Comparison of ENCODE assay signal across 9 mouse cellular contexts in genomic region chr4:134017201-134017865, GRCm38 (mm10). TPM values are rescaled to one million over a fixed set of nuclear protein-coding genes. Genes with fewer than 3 reads are reported as not detected.
DNase-seq lines count a peak whose midpoint lies in the region; ATAC-seq lines count a peak whose summit lies in the region.
"Had no signal": no experiment of that assay in that cellular context is flagged by ENCODE, and none has a peak within 500 bp of the region (broad histone marks: within the 10 kb centered on the region; RNA-seq: fewer than 3 reads in every experiment).

No protein-coding gene starts in this region.

- 1% methylated on average over 21 of the region's 21 CpGs for WGBS in forebrain, embryonic 12.5 days
- 4% methylated on average over 21 of the region's 21 CpGs for WGBS in liver, embryonic 11.5 days
- WGBS in stomach, embryonic 16.5 days: 6% methylated on average over 21 of the region's 21 CpGs

- peak; percentile 35 for DNase-seq in retina, embryonic 14.5 days (ENCODE audit: low spot score)
- no peak for DNase-seq in retina, postnatal 1 day
- peak; percentile 41 for DNase-seq in liver, embryonic 11.5 days (ENCODE audit: low spot score)
- DNase-seq in ovary, adult 18-20 months (ENCODE audit: low spot score): no peak
- no peak for DNase-seq in lung, postnatal 36 days
- DNase-seq in thymus, postnatal 10 days (ENCODE audit: low spot score in 2 of 2): no peak

- H3K36me3 ChIP-seq in forebrain, embryonic 12.5 days (replicated peaks): no peaks in the 10 kb centered on the region
- no peaks in the 10 kb centered on the region for H3K36me3 ChIP-seq in liver, embryonic 11.5 days (ENCODE audit: control insufficient read depth, insufficient read depth, low read length)
- H3K36me3 ChIP-seq in stomach, embryonic 16.5 days (ENCODE audit: control insufficient read depth, insufficient read depth, low read length): no peaks in the 10 kb centered on the region

- H3K4me2 ChIP-seq in forebrain, embryonic 12.5 days: peak overlapping the region; percentile 72
- H3K4me2 ChIP-seq in liver, embryonic 11.5 days: peak overlapping the region; percentile 64
- peak overlapping the region; percentile 40; the same call in 1 of the 2 replicates for H3K4me2 ChIP-seq in stomach, embryonic 16.5 days (ENCODE audit: low read depth, low read length)

- peak overlapping the region; percentile 56 for H3K27ac ChIP-seq in forebrain, embryonic 12.5 days
- peak overlapping the region; percentile 73 for H3K27ac ChIP-seq in liver, embryonic 11.5 days (ENCODE audit: low read depth, low read length)
- H3K27ac ChIP-seq in stomach, embryonic 16.5 days (ENCODE audit: low read length): no peak overlapping the region

- no peaks in the 10 kb centered on the region for H3K9me3 ChIP-seq in forebrain, embryonic 12.5 days
- no peaks in the 10 kb centered on the region for H3K9me3 ChIP-seq in liver, embryonic 11.5 days (ENCODE audit: control insufficient read depth, low read length)
- no peaks in the 10 kb centered on the region for H3K9me3 ChIP-seq in stomach, embryonic 16.5 days (replicated peaks; ENCODE audit: control insufficient read depth, low read length)

- ATAC-seq in forebrain, embryonic 12.5 days (ENCODE audit: low FRiP score): no peak
- ATAC-seq in liver, embryonic 11.5 days (replicated peaks; ENCODE audit: low FRiP score): no peak
- ATAC-seq in stomach, embryonic 16.5 days (ENCODE audit: insufficient read depth, low FRiP score): no peak

- peaks cover 22% of the 10 kb centered on the region; the same call in 1 of the 2 replicates for H3K27me3 ChIP-seq in forebrain, embryonic 12.5 days
- H3K27me3 ChIP-seq in liver, embryonic 11.5 days (replicated peaks; ENCODE audit: control insufficient read depth, insufficient read depth, low read length): peaks cover 41% of the 10 kb centered on the region
- peaks cover 46% of the 10 kb centered on the region for H3K27me3 ChIP-seq in stomach, embryonic 16.5 days (ENCODE audit: control insufficient read depth, insufficient read depth, low read length)

- H3K4me3 ChIP-seq in forebrain, embryonic 12.5 days (replicated peaks): peak overlapping the region; percentile 42
- H3K4me3 ChIP-seq in liver, embryonic 11.5 days (ENCODE audit: low read depth, low read length): peak overlapping the region; percentile 51
- no peak overlapping the region for H3K4me3 ChIP-seq in stomach, embryonic 16.5 days (replicated peaks; ENCODE audit: low read length)

- H3K4me1 ChIP-seq in forebrain, embryonic 12.5 days: peaks cover 56% of the 10 kb centered on the region
- H3K4me1 ChIP-seq in liver, embryonic 11.5 days (replicated peaks; ENCODE audit: control insufficient read depth, insufficient read depth, low read length): peaks cover 12% of the 10 kb centered on the region; the same call in 1 of the 2 replicates
- H3K4me1 ChIP-seq in stomach, embryonic 16.5 days (ENCODE audit: control insufficient read depth, insufficient read depth, low read length): peaks cover 12% of the 10 kb centered on the region

- H3K9ac ChIP-seq in forebrain, embryonic 12.5 days: peak overlapping the region; percentile 48; the same call in 1 of the 2 replicates
- peak overlapping the region; percentile 10; the same call in 1 of the 2 replicates for H3K9ac ChIP-seq in liver, embryonic 11.5 days (ENCODE audit: low read depth, low read length)
- H3K9ac ChIP-seq in stomach, embryonic 16.5 days (ENCODE audit: low read length): no peak overlapping the region

RNA-seq across cellular contexts. Expression of gene Lin28a, which starts 1.3 kb away (rescaled TPM):
- 0.92 and 1.5 TPM in 2 replicates for polyA plus RNA-seq in forebrain, embryonic 12.5 days (2016; fragmentation: Nextera tagmentation; extraction: Ambion mirVana)
- polyA plus RNA-seq in liver, embryonic 11.5 days (2014; fragmentation: Nextera tagmentation; extraction: Ambion mirVana): 5.8 TPM in 2 replicates
- polyA plus RNA-seq in stomach, embryonic 16.5 days (2015; fragmentation: Nextera tagmentation; extraction: Ambion mirVana): 0.13 and 0.22 TPM in 2 replicates
- polyA plus RNA-seq: cortical plate, adult 2 months had no signal

RNA-seq across cellular contexts. Expression of gene Dhdds, which starts 16.6 kb away (rescaled TPM):
- 45.5 and 48.6 TPM in 2 replicates for polyA plus RNA-seq in forebrain, embryonic 12.5 days (2016; fragmentation: Nextera tagmentation; extraction: Ambion mirVana)
- 30.9 and 39.0 TPM in 2 replicates for polyA plus RNA-seq in liver, embryonic 11.5 days (2014; fragmentation: Nextera tagmentation; extraction: Ambion mirVana)
- 43.0 and 45.8 TPM in 2 replicates for polyA plus RNA-seq in stomach, embryonic 16.5 days (2015; fragmentation: Nextera tagmentation; extraction: Ambion mirVana)

RNA-seq across cellular contexts. Expression of gene Zfp683, which starts 36.3 kb away (rescaled TPM):
- polyA plus RNA-seq in forebrain, embryonic 12.5 days (2016; fragmentation: Nextera tagmentation; extraction: Ambion mirVana): not detected in 2 replicates
- polyA plus RNA-seq in liver, embryonic 11.5 days (2014; fragmentation: Nextera tagmentation; extraction: Ambion mirVana): not detected in 2 replicates
- polyA plus RNA-seq in stomach, embryonic 16.5 days (2015; fragmentation: Nextera tagmentation; extraction: Ambion mirVana): not detected in 2 replicates
- polyA plus RNA-seq: cortical plate, adult 2 months had no signal

RNA-seq across cellular contexts. Expression of gene Crybg2, which starts 43.3 kb away (rescaled TPM):
- polyA plus RNA-seq in forebrain, embryonic 12.5 days (2016; fragmentation: Nextera tagmentation; extraction: Ambion mirVana): 0.62 and 0.96 TPM in 2 replicates
- polyA plus RNA-seq in liver, embryonic 11.5 days (2014; fragmentation: Nextera tagmentation; extraction: Ambion mirVana): 1.2 and 1.7 TPM in 2 replicates
- 19.3 and 26.8 TPM in 2 replicates for polyA plus RNA-seq in stomach, embryonic 16.5 days (2015; fragmentation: Nextera tagmentation; extraction: Ambion mirVana)

RNA-seq across cellular contexts. Expression of gene Hmgn2, which starts 48.9 kb away (rescaled TPM):
- polyA plus RNA-seq in forebrain, embryonic 12.5 days (2016; fragmentation: Nextera tagmentation; extraction: Ambion mirVana): 3,644 and 3,855 TPM in 2 replicates
- 1,890 and 1,897 TPM in 2 replicates for polyA plus RNA-seq in liver, embryonic 11.5 days (2014; fragmentation: Nextera tagmentation; extraction: Ambion mirVana)
- 1,639 and 1,753 TPM in 2 replicates for polyA plus RNA-seq in stomach, embryonic 16.5 days (2015; fragmentation: Nextera tagmentation; extraction: Ambion mirVana)

Comparison
In these comparisons a context has a peak if more than half of its experiments do, and no peak if none do; other contexts are left out.
1. DNase-seq: peak in retina, embryonic 14.5 days (single experiment) and liver, embryonic 11.5 days (single experiment); none in retina, postnatal 1 day (single experiment), ovary, adult 18-20 months (single experiment), lung, postnatal 36 days (single experiment) and thymus, postnatal 10 days (0 of 2).
2. Peak in every context shown above with its lines, with median percentiles within 50 percentile points of each other: H3K4me2 ChIP-seq.